Mouse (Mus musculus) megakaryocyte, embryonic 14.5 days (primary cell): ENCODE data around the gene Igsf9.

Source experiments
- FLI1 ChIP-seq: IDR thresholded peaks from 2 replicates; pipeline ENCODE4 v1.6.1; 2012; ENCODE audit warnings: low read length, inconsistent platforms, mixed read lengths
- GATA1 ChIP-seq: IDR thresholded peaks from 3 replicates; pipeline ENCODE4 v1.6.1; 2012; ENCODE audit warnings: mixed read lengths, low read length, inconsistent platforms, borderline replicate concordance

DNA sequence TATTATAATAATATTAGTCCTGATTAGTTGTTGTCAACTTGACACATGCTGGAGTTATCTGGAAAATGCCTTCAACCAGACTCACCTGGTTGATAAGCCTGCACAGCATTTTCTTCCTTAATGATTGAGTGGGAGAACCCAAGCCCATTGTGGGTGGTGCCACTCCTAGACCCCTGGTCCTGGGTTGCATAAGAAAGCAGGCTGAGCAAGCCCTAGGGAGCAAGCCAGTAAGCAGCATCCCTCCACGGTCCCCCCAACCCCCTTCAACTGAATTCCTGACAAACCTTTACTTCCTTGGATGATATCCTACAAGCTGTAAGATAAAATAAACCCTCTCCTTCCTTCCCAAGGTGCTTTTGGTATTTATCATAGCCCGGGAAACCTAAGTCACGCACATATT, 24.4 kb upstream of the Igsf9 start:
- TF ChIP-seq FLI1 (no peak), GATA1 (no peak)
